Comparison of ENCODE assay signal across 18 mouse cellular contexts in genomic region chr4:133709395-133709794, GRCm38 (mm10). TPM values are rescaled to one million over a fixed set of nuclear protein-coding genes. Genes with fewer than 3 reads are reported as not detected.
DNase-seq lines count a peak whose midpoint lies in the region; ATAC-seq lines count a peak whose summit lies in the region.
"Had no signal": no experiment of that assay in that cellular context is flagged by ENCODE, and none has a peak within 500 bp of the region (broad histone marks: within the 10 kb centered on the region; RNA-seq: fewer than 3 reads in every experiment).

No protein-coding gene starts in this region.

- H3K4me3 ChIP-seq in liver, embryonic 16.5 days (ENCODE audit: low read depth, low read length), result no peak overlapping the region
- no peak overlapping the region for H3K4me3 ChIP-seq in liver, embryonic 12.5 days
- H3K4me3 ChIP-seq in limb, embryonic 10.5 days, result no peak overlapping the region
- H3K4me3 ChIP-seq: embryonic facial prominence, embryonic 13.5 days; forebrain, embryonic 10.5 days; heart, embryonic 10.5 days; hindbrain, embryonic 15.5 days; liver, embryonic 13.5 days; neural tube, embryonic 13.5 days had no signal

- H3K27me3 ChIP-seq in liver, embryonic 16.5 days (ENCODE audit: control insufficient read depth, insufficient read depth, low read depth, low read length), result no peaks in the 10 kb centered on the region
- H3K27me3 ChIP-seq in liver, embryonic 12.5 days (replicated peaks), result no peaks in the 10 kb centered on the region
- H3K27me3 ChIP-seq in limb, embryonic 10.5 days (ENCODE audit: low read depth, poor library complexity, severe bottlenecking), result no peaks in the 10 kb centered on the region
- H3K27me3 ChIP-seq: embryonic facial prominence, embryonic 13.5 days; hindbrain, embryonic 15.5 days; liver, embryonic 13.5 days; neural tube, embryonic 13.5 days had no signal

- 45% methylated on average over 2 of the region's 2 CpGs for WGBS in liver, embryonic 16.5 days (ENCODE audit: insufficient replicate concordance)
- WGBS in liver, embryonic 12.5 days (ENCODE audit: insufficient replicate concordance), result 62% methylated on average over 2 of the region's 2 CpGs
- 83% methylated on average over 2 of the region's 2 CpGs for WGBS in limb, embryonic 10.5 days

- H3K4me2 ChIP-seq in liver, embryonic 16.5 days (ENCODE audit: low read depth, low read length), result no peak overlapping the region
- H3K4me2 ChIP-seq in liver, embryonic 12.5 days, result no peak overlapping the region
- H3K4me2 ChIP-seq: embryonic facial prominence, embryonic 13.5 days; hindbrain, embryonic 15.5 days; liver, embryonic 13.5 days; neural tube, embryonic 13.5 days had no signal

- ATAC-seq in liver, embryonic 16.5 days (ENCODE audit: low read depth), result peak; percentile 40; the same call in 1 of the 2 replicates
- ATAC-seq in liver, embryonic 12.5 days, result no peak

- DNase-seq in adrenal gland, postnatal 36 days, result peak; percentile 25 to 31
- DNase-seq in adrenal gland, postnatal 25 days, result no peak
- DNase-seq in kidney, adult 9 months, result peak; percentile 86
- peak; percentile 16 for DNase-seq in retina, postnatal 1 day
- DNase-seq in limb, embryonic 10.5 days (ENCODE audit: low spot score), result no peak
- DNase-seq in gastrocnemius, postnatal 25 days, result no peak
- DNase-seq: B cell, adult 2 months; cerebellum, postnatal 14 days; gastrocnemius, postnatal 14 days; liver, embryonic 13.5 days; lung, postnatal 10 days had no signal

- H3K4me1 ChIP-seq in liver, embryonic 16.5 days (ENCODE audit: control insufficient read depth, low read depth, low read length), result peaks cover 41% of the 10 kb centered on the region
- H3K4me1 ChIP-seq in liver, embryonic 12.5 days, result peaks cover 84% of the 10 kb centered on the region
- H3K4me1 ChIP-seq in limb, embryonic 10.5 days, result peaks cover 18% of the 10 kb centered on the region

- H3K9ac ChIP-seq in liver, embryonic 16.5 days (ENCODE audit: low read depth, low read length), result no peak overlapping the region
- no peak overlapping the region for H3K9ac ChIP-seq in liver, embryonic 12.5 days
- H3K9ac ChIP-seq: embryonic facial prominence, embryonic 13.5 days; hindbrain, embryonic 15.5 days; liver, embryonic 13.5 days; neural tube, embryonic 13.5 days had no signal

- peaks cover 14% of the 10 kb centered on the region for H3K36me3 ChIP-seq in liver, embryonic 16.5 days (ENCODE audit: control insufficient read depth, insufficient read depth)
- peaks cover 97% of the 10 kb centered on the region for H3K36me3 ChIP-seq in liver, embryonic 12.5 days
- peaks cover 100% of the 10 kb centered on the region for H3K36me3 ChIP-seq in limb, embryonic 10.5 days

- no peaks in the 10 kb centered on the region for H3K9me3 ChIP-seq in liver, embryonic 16.5 days (replicated peaks; ENCODE audit: control insufficient read depth, low read length)
- H3K9me3 ChIP-seq in liver, embryonic 12.5 days (replicated peaks), result no peaks in the 10 kb centered on the region
- H3K9me3 ChIP-seq in limb, embryonic 10.5 days (replicated peaks), result no peaks in the 10 kb centered on the region
- H3K9me3 ChIP-seq: embryonic facial prominence, embryonic 13.5 days; forebrain, embryonic 10.5 days; heart, embryonic 10.5 days; hindbrain, embryonic 15.5 days; liver, embryonic 13.5 days; neural tube, embryonic 13.5 days had no signal

- no peak overlapping the region for H3K27ac ChIP-seq in liver, embryonic 16.5 days (ENCODE audit: low read length)
- H3K27ac ChIP-seq in liver, embryonic 12.5 days, result no peak overlapping the region
- no peak overlapping the region for H3K27ac ChIP-seq in limb, embryonic 10.5 days
- H3K27ac ChIP-seq: embryonic facial prominence, embryonic 13.5 days; forebrain, embryonic 10.5 days; heart, embryonic 10.5 days; hindbrain, embryonic 15.5 days; liver, embryonic 13.5 days; neural tube, embryonic 13.5 days had no signal

RNA-seq across cellular contexts. Expression of gene Pigv, which starts 36.9 kb away (rescaled TPM):
- 10 to 100 TPM; 17.7 to 20.8 TPM for total RNA-seq in adrenal gland, postnatal 36 days (2021)
- 17.1 and 24.6 TPM in 2 replicates for total RNA-seq in adrenal gland, postnatal 25 days (2021)
- polyA plus RNA-seq in liver, embryonic 16.5 days (2015; fragmentation: Nextera tagmentation; extraction: Ambion mirVana), result 6.0 and 6.7 TPM in 2 replicates
- polyA plus RNA-seq in liver, embryonic 12.5 days (2016; fragmentation: Nextera tagmentation; extraction: Ambion mirVana), result 7.0 and 10.0 TPM in 2 replicates
- 17.9 and 19.6 TPM in 2 replicates for polyA plus RNA-seq in limb, embryonic 10.5 days (2016; fragmentation: Nextera tagmentation; extraction: Ambion mirVana)
- 1 to 10 TPM; 8.3 to 9.6 TPM for total RNA-seq in gastrocnemius, postnatal 25 days (2021)

RNA-seq across cellular contexts. Expression of gene Arid1a, which starts 47.2 kb away (rescaled TPM):
- total RNA-seq in adrenal gland, postnatal 36 days (2021), result 10 to 100 TPM; 51.8 to 54.7 TPM
- 73.6 and 79.7 TPM in 2 replicates for total RNA-seq in adrenal gland, postnatal 25 days (2021)
- 7.6 and 7.9 TPM in 2 replicates for polyA plus RNA-seq in liver, embryonic 16.5 days (2015; fragmentation: Nextera tagmentation; extraction: Ambion mirVana)
- 14.7 TPM in 2 replicates for polyA plus RNA-seq in liver, embryonic 12.5 days (2016; fragmentation: Nextera tagmentation; extraction: Ambion mirVana)
- polyA plus RNA-seq in limb, embryonic 10.5 days (2016; fragmentation: Nextera tagmentation; extraction: Ambion mirVana), result 42.1 and 46.6 TPM in 2 replicates
- 10 to 100 TPM; 19.6 to 21.7 TPM for total RNA-seq in gastrocnemius, postnatal 25 days (2021)

RNA-seq across cellular contexts. Expression of gene Zdhhc18, which starts 59.4 kb away (rescaled TPM):
- total RNA-seq in adrenal gland, postnatal 36 days (2021), result 10 to 100 TPM; 15.2 to 24.9 TPM
- total RNA-seq in adrenal gland, postnatal 25 days (2021), result 20.9 and 23.0 TPM in 2 replicates
- 0.79 and 1.1 TPM in 2 replicates for polyA plus RNA-seq in liver, embryonic 16.5 days (2015; fragmentation: Nextera tagmentation; extraction: Ambion mirVana)
- polyA plus RNA-seq in liver, embryonic 12.5 days (2016; fragmentation: Nextera tagmentation; extraction: Ambion mirVana), result 4.6 and 5.5 TPM in 2 replicates
- 3.6 and 4.0 TPM in 2 replicates for polyA plus RNA-seq in limb, embryonic 10.5 days (2016; fragmentation: Nextera tagmentation; extraction: Ambion mirVana)
- total RNA-seq in gastrocnemius, postnatal 25 days (2021), result 10 to 100 TPM; 22.9 to 24.3 TPM

Comparison
In these comparisons a context has a peak if more than half of its experiments do, and no peak if none do; other contexts are left out.
1. DNase-seq: peak in adrenal gland, postnatal 36 days (2 of 2), kidney, adult 9 months (single experiment) and retina, postnatal 1 day (single experiment); none in adrenal gland, postnatal 25 days (single experiment), limb, embryonic 10.5 days (single experiment) and gastrocnemius, postnatal 25 days (single experiment).